Comparison of ENCODE assay signal across 11 mouse cellular contexts in genomic region chr13:59402026-59402775, GRCm38 (mm10).
DNase-seq lines count a peak whose midpoint lies in the region; ATAC-seq and TF ChIP-seq lines count a peak whose summit lies in the region.
"Had no signal": no experiment of that assay in that cellular context is flagged by ENCODE, and none has a peak within 500 bp of the region (broad histone marks: within the 10 kb centered on the region; RNA-seq: fewer than 3 reads in every experiment).

No protein-coding gene starts in this region.

- no peaks in the 10 kb centered on the region for H3K4me1 ChIP-seq in embryonic facial prominence, embryonic 14.5 days (ENCODE audit: control insufficient read depth, insufficient read depth, low read length)

- ATAC-seq in embryonic facial prominence, embryonic 14.5 days (ENCODE audit: low read depth): no peak
- ATAC-seq in megakaryocyte-erythroid progenitor cell, adult 5-6 weeks (replicated peaks; ENCODE audit: low FRiP score, low TSS enrichment, poor library complexity, severe bottlenecking): no peak

- no peaks in the 10 kb centered on the region for H3K27me3 ChIP-seq in embryonic facial prominence, embryonic 14.5 days (replicated peaks; ENCODE audit: control insufficient read depth, insufficient read depth, low read length)

- H3K4me2 ChIP-seq in embryonic facial prominence, embryonic 14.5 days (ENCODE audit: low read depth, low read length): no peak overlapping the region

- H3K27ac ChIP-seq in embryonic facial prominence, embryonic 14.5 days (replicated peaks; ENCODE audit: low read depth, low read length): no peak overlapping the region
- peak overlapping the region; percentile 88 for H3K27ac ChIP-seq in left cerebral cortex, adult 2 months

- intact Hi-C loops in left cerebral cortex, adult 2 months (cut with DNase I): loop anchor here (5.0 kb wide), 1 partner anchor 330 kb away; no protein-coding TSS in a partner anchor

- no peaks in the 10 kb centered on the region for H3K36me3 ChIP-seq in embryonic facial prominence, embryonic 14.5 days (ENCODE audit: control insufficient read depth, insufficient read depth, low read length)

- no peaks in the 10 kb centered on the region for H3K9me3 ChIP-seq in embryonic facial prominence, embryonic 14.5 days (ENCODE audit: control insufficient read depth, low read length)

- H3K4me3 ChIP-seq in embryonic facial prominence, embryonic 14.5 days (ENCODE audit: low read depth, low read length): no peak overlapping the region
- no peak overlapping the region for H3K4me3 ChIP-seq in left cerebral cortex, adult 2 months

- TF ChIP-seq CTCF in left cerebral cortex, adult 2 months (IDR thresholded peaks at IDR 0.05): no peak

- peak; percentile 42 for DNase-seq in embryonic facial prominence, embryonic 14.5 days (ENCODE audit: low spot score)
- DNase-seq in frontal cortex, postnatal 14 days (ENCODE audit: low spot score in 2 of 2): peak; percentile 64 to 78
- DNase-seq in left cerebral cortex, adult 2 months (ENCODE audit: extremely low spot score in 1 of 2, low spot score in 2 of 2): peak; percentile 54 to 77
- DNase-seq in right cerebral cortex, adult 18-20 months: peak; percentile 87
- no peak for DNase-seq in heart, adult 18-20 months
- no peak for DNase-seq in B cell, adult 2 months
- DNase-seq: cerebellum, adult 8-10 months; gastrocnemius, postnatal 36 days; kidney, adult 2 months; lung, adult 18-20 months had no signal

- no peak overlapping the region for H3K9ac ChIP-seq in embryonic facial prominence, embryonic 14.5 days (ENCODE audit: low read depth, low read length)

- 86% methylated on average over 14 of the region's 14 CpGs for WGBS in embryonic facial prominence, embryonic 14.5 days

Comparison
In these comparisons a context has a peak if more than half of its experiments do, and no peak if none do; other contexts are left out.
1. DNase-seq: peak in embryonic facial prominence, embryonic 14.5 days (single experiment), frontal cortex, postnatal 14 days (2 of 2), left cerebral cortex, adult 2 months (2 of 2) and right cerebral cortex, adult 18-20 months (single experiment); none in heart, adult 18-20 months (0 of 2) and B cell, adult 2 months (0 of 2).